Mouse (Mus musculus) neural tube, embryonic 11.5 days (tissue): ENCODE data around the gene Adamts4. TPM values are rescaled to one million over a fixed set of nuclear protein-coding genes. Genes with fewer than 3 reads are reported as not detected.

Experiments used
- ATAC-seq: fragments of 200-750 bp; cut with Nextera tagmentation; 2 replicates; pipeline ENCODE4 v1.8.0; 2017; ENCODE audit warnings: moderate number of reproducible peaks, mild to moderate bottlenecking, moderate TSS enrichment, moderate library complexity; ENCODE audit not compliant: insufficient read depth, low FRiP score, low TSS enrichment
- DNase-seq: peaks from one replicate; pipeline ENCODE4 v3.0.0-alpha.2; 2015; ENCODE audit warnings: low spot score
- H3K27ac ChIP-seq: fragments of 300-500 bp; sonication (generic); 2 replicates; pipeline ENCODE4 v1.5.1; 2014; ENCODE audit warnings: low read depth, mild to moderate bottlenecking, low read length
- H3K27me3 ChIP-seq: fragments of 300-500 bp; sonication (generic); 2 replicates; pipeline ENCODE4 v1.6.1; 2014; ENCODE audit warnings: mild to moderate bottlenecking, low read length, mixed read lengths; ENCODE audit not compliant: control insufficient read depth, insufficient read depth
- H3K36me3 ChIP-seq: fragments of 300-500 bp; sonication (generic); 2 replicates; pipeline ENCODE4 v1.6.1; 2014; ENCODE audit warnings: mild to moderate bottlenecking, low read length, moderate library complexity, mixed read lengths; ENCODE audit not compliant: control insufficient read depth, insufficient read depth
- H3K4me1 ChIP-seq: fragments of 300-500 bp; sonication (generic); 2 replicates; pipeline ENCODE4 v1.6.1; 2014; ENCODE audit warnings: low read length, mixed read lengths; ENCODE audit not compliant: control insufficient read depth, insufficient read depth
- H3K4me2 ChIP-seq: fragments of 300-500 bp; sonication (generic); 2 replicates; pipeline ENCODE4 v1.6.1; 2014; ENCODE audit warnings: low read depth, mild to moderate bottlenecking, moderate library complexity
- H3K4me3 ChIP-seq: fragments of 300-500 bp; sonication (generic); 2 replicates; pipeline ENCODE4 v1.5.1; 2014; ENCODE audit warnings: low read depth, low read length
- H3K9ac ChIP-seq: fragments of 300-500 bp; sonication (generic); 2 replicates; pipeline ENCODE4 v1.6.1; 2014; ENCODE audit warnings: mild to moderate bottlenecking, low read length
- H3K9me3 ChIP-seq: fragments of 300-500 bp; sonication (generic); 2 replicates; pipeline ENCODE4 v1.6.1; 2016; ENCODE audit warnings: low read length; ENCODE audit not compliant: control insufficient read depth
- WGBS: fragments of 180-500 bp; shearing (Covaris S2); extraction: QIAGEN DNeasy Blood & Tissue Kit; methylation state at CpG from one replicate; pipeline ENCODE4 v1.1.7; 2014; 5-methylcytosine and 5-hydroxymethylcytosine counted together
- polyA plus RNA-seq: library from polyadenylated mRNA; unstranded; fragments of >200 nt; fragmentation: Nextera tagmentation; extraction: Ambion mirVana; gene quantifications from 2 replicates; pipeline ENCODE4 v1.2.1, GENCODE M21; 2014

Adamts4 gene
- polyA plus RNA-seq, 1 experiment from 2014 or later = 5.0 TPM

GRCm38 (mm10) chr1:171227879-171228278 lies 22.3 kb upstream of the Adamts4 start:
- Histone ChIP-seq H3K27ac (no peak overlapping the region), H3K4me2 (no peak overlapping the region), H3K36me3 (no peaks in the 10 kb centered on the region), H3K4me1 (no peaks in the 10 kb centered on the region), H3K9me3 (no peaks in the 10 kb centered on the region), H3K9ac (no peak overlapping the region), H3K27me3 (no peaks in the 10 kb centered on the region), H3K4me3 (no peak overlapping the region)
- ATAC-seq = no peak
- DNase-seq = no peak
- WGBS = 88% methylated on average over 1 of the region's 1 CpGs

- Histone ChIP-seq H3K4me1 (no peaks in the 10 kb centered on the region), H3K27ac (no peak overlapping the region), H3K36me3 (peaks cover 7% of the 10 kb centered on the region; the same call in 1 of the 2 replicates), H3K27me3 (no peaks in the 10 kb centered on the region), H3K9me3 (no peaks in the 10 kb centered on the region), H3K4me3 (no peak overlapping the region), H3K9ac (no peak overlapping the region), H3K4me2 (no peak overlapping the region)
- 54% methylated on average over 6 of the region's 6 CpGs for WGBS
- ATAC-seq (no peak), DNase-seq (no peak)
Measured at GRCm38 (mm10) chr1:171229750-171230149, 20.5 kb upstream of the Adamts4 start.

- no peak for DNase-seq
- 68% methylated on average over 3 of the region's 3 CpGs for WGBS
- no peak overlapping the region for H3K4me2 ChIP-seq
- ATAC-seq = no peak
- H3K9ac ChIP-seq = no peak overlapping the region
- no peaks in the 10 kb centered on the region for H3K27me3 ChIP-seq
- H3K27ac ChIP-seq = no peak overlapping the region
- H3K4me3 ChIP-seq = no peak overlapping the region
- no peaks in the 10 kb centered on the region for H3K4me1 ChIP-seq
- H3K36me3 ChIP-seq = peaks cover 8% of the 10 kb centered on the region
- no peaks in the 10 kb centered on the region for H3K9me3 ChIP-seq
Measured at GRCm38 (mm10) chr1:171230215-171230614, 20.0 kb upstream of the Adamts4 start.

GRCm38 (mm10) chr1:171231844-171232243 lies 18.4 kb upstream of the Adamts4 start:
- WGBS = 83% methylated on average over 4 of the region's 4 CpGs
- DNase-seq (no peak), ATAC-seq (no peak)
- no peaks in the 10 kb centered on the region for H3K4me1 ChIP-seq
- no peak overlapping the region for H3K4me3 ChIP-seq
- H3K27ac ChIP-seq = no peak overlapping the region
- H3K9ac ChIP-seq = no peak overlapping the region
- no peaks in the 10 kb centered on the region for H3K9me3 ChIP-seq
- H3K36me3 ChIP-seq = peaks cover 16% of the 10 kb centered on the region
- no peaks in the 10 kb centered on the region for H3K27me3 ChIP-seq
- no peak overlapping the region for H3K4me2 ChIP-seq

GRCm38 (mm10) chr1:171232348-171232747 lies 17.9 kb upstream of the Adamts4 start:
- peaks cover 16% of the 10 kb centered on the region for H3K36me3 ChIP-seq
- no peak overlapping the region for H3K4me3 ChIP-seq
- no peaks in the 10 kb centered on the region for H3K4me1 ChIP-seq
- no peak overlapping the region for H3K27ac ChIP-seq
- H3K4me2 ChIP-seq = no peak overlapping the region
- H3K9ac ChIP-seq = no peak overlapping the region
- no peaks in the 10 kb centered on the region for H3K27me3 ChIP-seq
- H3K9me3 ChIP-seq = no peaks in the 10 kb centered on the region
- 88% methylated on average over 5 of the region's 5 CpGs for WGBS
- DNase-seq (no peak), ATAC-seq (no peak)

GRCm38 (mm10) chr1:171232800-171233730 lies 17.2 kb upstream of the Adamts4 start:
- H3K36me3 ChIP-seq = peaks cover 18% of the 10 kb centered on the region
- H3K4me2 ChIP-seq = no peak overlapping the region
- no peaks in the 10 kb centered on the region for H3K4me1 ChIP-seq
- H3K4me3 ChIP-seq = no peak overlapping the region
- no peak overlapping the region for H3K27ac ChIP-seq
- no peak overlapping the region for H3K9ac ChIP-seq
- H3K27me3 ChIP-seq = no peaks in the 10 kb centered on the region
- WGBS = 85% methylated on average over 12 of the region's 12 CpGs
- H3K9me3 ChIP-seq = no peaks in the 10 kb centered on the region
- no peak for ATAC-seq
- DNase-seq = no peak

GRCm38 (mm10) chr1:171234126-171234525 lies 16.1 kb upstream of the Adamts4 start, which contains the start of gene Fcer1g:
Gene Fcer1g (minus strand): TSS chr1:171234365.
- Histone ChIP-seq H3K27me3 (no peaks in the 10 kb centered on the region), H3K9ac (no peak within 1 kb of the TSS), H3K27ac (no peak within 1 kb of the TSS), H3K9me3 (no peaks in the 10 kb centered on the region), H3K4me2 (no peak within 1 kb of the TSS), H3K36me3 (peaks cover 19% of the 10 kb centered on the region), H3K4me1 (no peaks in the 10 kb centered on the region), H3K4me3 (no peak within 1 kb of the TSS)
- DNase-seq = no peak
- no peak for ATAC-seq
- WGBS = 93% methylated on average over 14 of the region's 14 CpGs

- no peak overlapping the region for H3K9ac ChIP-seq
- WGBS = 91% methylated on average over 4 of the region's 4 CpGs
- H3K36me3 ChIP-seq = peaks cover 19% of the 10 kb centered on the region
Measured at GRCm38 (mm10) chr1:171234538-171234937, 15.7 kb upstream of the Adamts4 start.

GRCm38 (mm10) chr1:171235791-171236190 lies 14.4 kb upstream of the Adamts4 start:
- no peak for ATAC-seq
- no peak for DNase-seq
- Histone ChIP-seq H3K4me3 (no peak overlapping the region), H3K4me1 (no peaks in the 10 kb centered on the region), H3K27ac (no peak overlapping the region), H3K36me3 (peaks cover 19% of the 10 kb centered on the region), H3K9ac (no peak overlapping the region), H3K9me3 (no peaks in the 10 kb centered on the region), H3K4me2 (no peak overlapping the region), H3K27me3 (no peaks in the 10 kb centered on the region)
- WGBS = 87% methylated on average over 4 of the region's 4 CpGs

More at GRCm38 (mm10) chr1:171234538-171234937, 15.7 kb upstream of the Adamts4 start:
- Histone ChIP-seq H3K4me2 (no peak overlapping the region), H3K4me3 (no peak overlapping the region), H3K9me3 (no peaks in the 10 kb centered on the region), H3K27ac (no peak overlapping the region), H3K27me3 (no peaks in the 10 kb centered on the region), H3K4me1 (no peaks in the 10 kb centered on the region)
- ATAC-seq (no peak), DNase-seq (no peak)
